Mouse (Mus musculus) common myeloid progenitor, adult 5-6 weeks (primary cell): ENCODE measurements at regions not wholly inside any gene's neighbourhood (a gene's known extent, or its start where the extent isn't known, plus 50 kb on each side); places are given as distances from the start of the nearest gene placed in this dataset.
A peak's percentile ranks its signal among the peaks of the same experiment; 100 is the strongest.

Experiments
- ATAC-seq: replicated peaks from 2 replicates; pipeline ENCODE4 v1.8.0; 2016; ENCODE audit warnings: low read depth, mild to moderate bottlenecking, moderate TSS enrichment, inconsistent platforms; ENCODE audit not compliant: poor library complexity, severe bottlenecking

DNA sequence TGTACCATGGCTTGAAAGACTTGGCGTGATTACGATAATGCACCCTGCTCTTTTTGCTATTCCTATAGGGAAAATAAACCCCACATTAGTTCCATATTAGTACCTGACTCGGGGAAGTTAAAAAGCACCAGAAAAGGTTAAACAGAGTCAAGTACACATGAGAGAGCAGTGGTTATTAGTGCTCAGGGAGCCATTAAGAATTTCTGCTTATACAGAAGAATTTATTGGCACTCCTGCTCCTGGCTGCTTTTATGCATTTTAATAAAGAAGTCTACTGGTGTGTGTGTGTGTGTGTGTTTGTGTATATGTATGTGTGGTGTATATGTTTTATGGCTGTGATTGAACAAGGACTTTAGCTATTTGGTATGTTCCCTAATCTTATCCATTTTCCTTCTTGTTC is 111.5 kb upstream of the Psmd7 start:
- no peak for ATAC-seq

DNA sequence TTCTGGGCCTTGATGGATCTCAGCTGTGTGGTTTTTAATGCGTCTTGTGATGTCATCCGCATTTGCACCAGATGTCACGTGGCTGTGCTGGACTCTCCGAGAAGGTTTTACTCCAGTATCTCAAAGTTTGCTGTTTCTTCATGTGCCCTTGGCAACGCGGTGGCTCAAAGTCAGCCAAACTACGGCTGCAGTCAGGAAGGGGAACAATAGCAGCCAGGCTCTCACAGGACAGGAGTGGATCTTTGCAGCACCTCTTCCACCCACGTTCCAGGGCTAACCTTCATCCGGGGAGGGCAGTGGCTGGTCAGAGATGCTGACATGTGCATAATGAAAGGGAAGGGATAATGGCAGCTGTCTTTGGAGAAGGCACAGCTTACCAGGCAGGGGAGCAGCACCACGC is 127.6 kb upstream of the Psmd7 start:
- no peak for ATAC-seq

DNA sequence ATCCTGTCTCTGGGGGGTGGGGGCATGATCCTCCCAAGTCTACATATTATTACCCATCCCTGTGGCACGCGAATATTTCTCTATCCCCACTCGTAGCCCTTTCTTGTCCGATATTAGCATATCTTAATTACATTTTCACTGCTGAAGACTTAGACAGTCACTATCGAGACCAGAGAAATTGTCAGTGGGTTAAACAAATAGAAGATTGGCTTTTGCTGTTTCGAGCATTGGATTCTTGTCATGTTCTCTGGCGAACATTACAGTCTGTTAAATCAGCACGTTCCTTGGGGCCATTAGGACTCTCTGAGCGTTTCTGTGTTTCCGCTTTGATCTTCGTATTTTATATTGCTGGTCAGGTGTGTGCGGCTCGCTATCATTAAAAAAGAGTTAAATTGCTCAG is 129.6 kb upstream of the Psmd7 start:
- ATAC-seq: no peak

DNA sequence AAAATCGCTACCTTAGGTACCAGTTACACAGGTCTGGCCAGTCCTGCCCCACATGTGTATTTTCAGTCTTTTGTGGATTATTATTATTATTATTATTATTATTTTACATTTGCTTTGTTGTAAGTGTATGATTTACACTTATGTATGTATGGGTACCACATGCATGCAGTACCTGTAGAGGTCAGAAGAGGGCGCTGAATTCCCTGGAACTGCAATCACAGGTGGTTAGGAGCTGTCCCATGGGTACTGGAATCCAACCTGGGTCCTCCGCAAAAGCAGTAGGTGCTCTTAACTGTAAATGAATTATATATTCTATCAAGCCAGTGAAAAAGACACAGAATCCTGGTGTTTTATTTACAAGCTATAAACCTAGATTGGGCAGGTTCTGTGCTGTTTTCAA is 131.4 kb upstream of the Psmd7 start:
- ATAC-seq: peak; percentile 47; the same call in 1 of the 2 replicates

DNA sequence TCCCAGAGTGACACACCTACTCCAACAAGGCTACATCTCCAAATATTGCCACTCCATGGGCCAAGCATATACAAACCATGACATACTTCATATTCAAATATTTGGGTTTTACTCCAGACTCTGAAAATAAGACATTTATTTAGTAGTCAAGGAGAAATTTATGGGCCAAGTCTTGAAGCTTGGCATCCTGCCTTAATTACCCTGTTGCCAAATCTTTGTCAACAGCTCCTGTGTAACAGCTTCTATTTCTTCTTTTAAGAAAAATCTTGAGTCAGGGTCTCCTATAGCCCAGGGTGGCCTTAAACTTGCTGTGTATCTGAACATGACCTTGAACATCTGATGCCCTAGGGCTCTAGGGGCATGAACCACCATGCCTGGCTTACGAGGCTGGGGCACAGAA is 138.5 kb upstream of the Psmd7 start:
- no peak for ATAC-seq

DNA sequence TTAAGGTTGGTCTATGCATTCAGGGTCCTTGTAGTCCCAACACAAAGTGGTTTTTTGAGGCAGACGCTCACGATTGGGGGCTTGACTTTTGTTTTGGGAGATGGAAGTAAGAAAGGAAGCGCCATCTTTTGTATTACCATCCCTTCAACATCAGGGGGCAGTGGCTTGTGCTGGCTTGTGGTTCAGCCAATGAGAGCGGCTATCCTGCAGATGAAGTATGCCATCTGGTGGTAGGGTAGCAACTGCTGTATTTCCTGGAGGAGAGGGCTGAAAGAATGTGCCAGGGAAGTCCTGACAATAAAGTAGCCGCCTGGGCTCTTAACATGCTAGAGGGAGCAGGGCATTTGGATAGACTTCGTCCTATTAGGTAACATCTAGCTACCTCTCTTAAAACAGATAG is 139.0 kb upstream of the Psmd7 start:
- no peak for ATAC-seq

DNA sequence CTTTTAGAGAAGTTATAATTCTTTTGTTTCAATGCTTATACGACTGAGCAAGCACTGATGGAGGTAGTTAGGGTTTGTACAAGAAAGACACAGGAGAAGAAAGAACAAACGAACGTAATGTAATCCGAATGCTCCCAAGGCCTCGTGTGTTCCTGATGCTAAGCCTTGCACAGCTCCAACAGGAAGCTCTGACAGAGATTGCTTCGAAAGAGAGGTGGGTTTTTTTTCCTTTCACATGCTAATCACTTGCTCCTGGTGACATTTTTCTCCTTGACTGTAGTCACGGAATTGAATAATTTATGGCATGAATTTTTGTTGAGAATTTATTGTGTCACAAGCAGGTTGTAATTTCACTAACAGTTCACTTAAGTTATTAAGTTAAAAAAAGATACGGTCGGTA is 150.8 kb upstream of the Psmd7 start:
- no peak for ATAC-seq

DNA sequence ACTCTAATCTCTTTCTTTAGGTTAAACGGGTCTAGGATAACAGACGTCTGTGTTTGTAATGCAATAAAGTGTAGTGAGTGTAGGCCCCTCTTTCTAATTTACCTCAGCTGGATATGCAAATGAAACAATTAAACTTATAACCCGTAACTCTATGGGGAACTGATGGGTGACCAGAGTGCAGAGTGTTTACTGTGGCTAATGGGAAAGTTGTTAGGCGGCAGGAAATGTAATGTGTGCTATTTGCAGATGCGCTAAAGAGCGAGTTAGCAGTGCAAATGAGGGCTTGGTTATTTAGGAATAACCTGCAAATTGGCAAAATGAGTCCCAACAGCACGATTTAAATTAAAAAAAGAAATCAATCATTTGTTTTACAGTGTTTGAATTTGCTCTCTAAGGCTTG is 168.8 kb upstream of the Psmd7 start:
- no peak for ATAC-seq

DNA sequence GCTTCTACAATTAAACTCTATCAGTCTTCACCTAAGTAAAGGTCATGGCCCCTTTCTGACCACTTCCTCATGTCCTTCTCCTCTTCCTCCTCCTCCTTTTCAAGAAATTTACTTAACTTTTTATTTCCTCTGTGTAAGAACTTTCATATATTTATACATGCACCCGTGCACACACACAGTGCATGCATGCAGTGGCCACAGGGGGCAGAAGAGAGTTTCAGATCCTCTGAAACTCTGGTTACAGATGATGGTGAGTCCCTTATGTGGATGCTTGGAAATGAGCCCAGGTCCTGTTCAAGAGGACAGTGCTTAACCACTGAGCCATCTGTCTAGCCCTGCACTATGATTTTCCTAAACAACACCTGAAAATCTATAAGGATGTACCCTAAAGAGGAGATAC is 170.4 kb upstream of the Psmd7 start:
- no peak for ATAC-seq

DNA sequence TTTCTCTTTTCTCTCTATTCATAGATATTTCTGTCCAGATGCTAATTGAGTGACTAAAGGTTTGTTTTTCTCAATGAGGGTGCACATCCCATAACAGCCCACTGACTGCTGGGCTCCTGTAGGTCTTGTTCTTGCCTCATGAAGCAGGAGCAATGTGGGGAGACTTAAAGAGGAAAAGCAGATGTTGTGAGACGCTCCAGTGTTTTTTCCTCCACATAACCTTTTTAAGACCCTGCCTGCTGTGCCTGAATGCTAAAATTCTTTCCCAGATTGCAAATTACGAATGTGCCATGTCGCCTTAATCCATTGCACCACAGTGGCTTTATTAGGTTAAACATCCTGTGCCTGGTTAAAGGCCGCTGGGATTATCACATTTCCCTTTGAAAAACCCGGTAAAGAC is 165.5 kb upstream of the Zfhx3 start:
- ATAC-seq: no peak

DNA sequence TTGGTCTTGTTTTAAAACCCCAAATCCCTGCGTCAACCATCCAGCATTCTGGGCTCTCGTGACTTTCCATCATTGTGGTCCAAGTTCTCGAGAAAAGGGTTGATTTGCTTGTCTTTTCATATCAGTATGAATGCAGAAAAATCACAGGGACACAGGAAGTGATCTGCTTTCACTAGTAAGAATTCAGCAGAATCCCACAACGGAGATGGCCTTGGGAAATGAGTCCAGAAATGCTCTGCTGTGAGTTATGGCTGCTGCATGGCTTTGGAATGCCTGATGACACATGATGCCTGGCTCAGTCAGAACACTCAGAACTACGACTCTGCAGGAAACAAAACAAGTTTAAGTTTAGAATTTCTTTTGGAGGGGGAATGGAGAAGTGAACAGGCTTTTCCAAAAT is 156.7 kb upstream of the Zfhx3 start:
- no peak for ATAC-seq

DNA sequence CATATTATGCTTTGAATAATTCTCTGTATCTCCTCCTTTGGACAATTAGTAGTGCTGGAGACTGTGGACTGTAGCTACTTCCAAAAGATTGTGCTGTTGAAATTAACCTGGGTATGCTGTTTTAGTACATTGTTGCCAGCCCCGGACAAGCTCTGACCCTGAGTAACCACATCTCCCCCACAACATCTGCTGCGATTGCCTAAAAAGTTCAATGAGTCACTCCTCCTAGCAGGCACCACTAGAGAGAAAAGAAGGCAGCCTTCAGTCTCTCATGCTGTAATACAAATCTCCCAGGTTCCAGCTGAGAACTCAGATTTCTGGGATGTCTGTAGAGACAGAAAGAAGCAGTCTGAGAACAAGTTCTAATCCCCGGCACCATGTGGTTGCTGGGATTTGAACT is 150.2 kb upstream of the Zfhx3 start:
- ATAC-seq: no peak

DNA sequence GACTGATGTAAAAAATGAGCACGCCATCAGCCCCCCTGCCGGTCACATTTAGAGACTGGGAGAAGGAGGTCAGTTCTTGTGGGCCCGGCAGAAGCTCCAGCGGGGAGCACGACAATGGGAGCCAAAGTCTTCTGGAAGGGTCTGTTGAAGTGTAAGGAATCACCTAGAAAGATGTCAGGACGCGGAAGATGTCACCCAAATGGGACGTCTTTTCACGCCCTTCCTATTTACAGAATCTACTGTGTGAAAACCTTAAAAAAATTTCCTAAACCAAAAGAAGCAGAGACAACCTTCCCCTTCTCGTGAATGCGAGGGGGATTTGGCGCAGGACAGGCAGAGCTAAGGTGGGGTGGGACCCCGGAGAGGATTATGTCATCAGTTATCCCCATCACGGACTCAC is 127.5 kb upstream of the Zfhx3 start:
- no peak for ATAC-seq

DNA sequence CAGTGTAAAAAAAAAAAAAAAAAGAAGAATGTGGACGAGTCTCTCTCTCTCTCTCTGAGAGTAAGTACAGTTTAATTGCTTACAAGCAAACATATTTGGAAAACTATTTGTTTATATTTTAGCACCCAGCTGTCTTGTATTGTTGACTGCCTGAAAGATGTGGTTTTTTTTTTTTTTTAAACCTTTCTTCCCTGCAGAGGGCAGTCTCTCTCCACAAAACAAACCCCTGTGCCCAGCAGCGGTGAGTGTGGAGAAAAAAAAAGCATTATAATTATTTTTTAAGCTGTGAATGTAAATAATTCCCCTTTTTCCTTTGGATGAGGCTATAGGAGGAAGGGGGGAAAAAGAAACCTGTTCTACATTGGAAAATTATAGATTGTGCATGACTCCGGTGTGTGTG is 126.7 kb upstream of the Zfhx3 start:
- ATAC-seq: no peak

DNA sequence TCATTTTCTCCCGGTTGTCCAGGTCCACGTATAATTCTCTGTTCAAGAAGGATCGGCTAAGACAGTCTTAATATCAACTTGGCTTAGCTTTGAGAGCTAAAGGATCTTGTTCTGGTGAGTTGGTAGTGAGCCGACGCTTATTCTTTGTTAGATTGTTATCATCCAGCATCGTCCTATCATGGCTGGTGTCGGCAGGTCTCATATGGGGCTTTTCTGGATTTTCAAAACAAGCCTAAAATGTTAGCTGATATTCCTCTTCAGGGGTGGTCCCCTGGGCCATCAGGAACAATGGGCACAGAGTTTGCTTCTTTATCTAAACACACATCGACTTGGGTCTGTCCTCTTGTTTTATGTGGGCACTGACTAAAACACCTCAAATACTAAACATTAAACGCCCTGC is 124.6 kb upstream of the Zfhx3 start:
- ATAC-seq: no peak

DNA sequence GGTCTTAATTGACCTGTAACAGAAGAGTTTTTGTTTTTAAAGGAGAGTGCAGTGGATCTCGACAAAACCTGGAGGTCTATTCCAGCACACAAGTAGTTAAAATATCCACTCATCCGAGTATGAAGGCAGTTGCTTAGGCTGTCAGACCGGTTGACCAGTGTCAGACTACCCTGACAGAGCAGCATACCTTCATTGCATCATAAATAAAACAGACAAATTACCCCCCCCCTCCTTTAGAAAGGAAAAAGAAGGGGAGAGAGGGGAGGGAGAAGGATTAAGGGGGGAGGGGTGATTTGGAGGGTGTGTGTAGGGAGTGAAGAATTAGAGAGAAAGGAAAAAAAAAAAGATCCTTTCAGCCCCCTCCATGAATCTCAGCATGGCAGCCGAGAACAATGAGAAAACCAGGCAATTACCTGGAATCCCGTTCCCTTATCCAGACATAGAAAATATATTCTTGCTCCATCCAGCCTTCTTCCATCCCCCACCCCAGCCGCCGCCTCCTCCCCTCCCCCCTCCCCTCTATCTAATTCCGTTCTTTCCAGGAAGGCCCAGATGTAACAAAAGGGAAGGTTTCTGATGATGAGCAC is 122.2 kb upstream of the Zfhx3 start:
- no peak for ATAC-seq

DNA sequence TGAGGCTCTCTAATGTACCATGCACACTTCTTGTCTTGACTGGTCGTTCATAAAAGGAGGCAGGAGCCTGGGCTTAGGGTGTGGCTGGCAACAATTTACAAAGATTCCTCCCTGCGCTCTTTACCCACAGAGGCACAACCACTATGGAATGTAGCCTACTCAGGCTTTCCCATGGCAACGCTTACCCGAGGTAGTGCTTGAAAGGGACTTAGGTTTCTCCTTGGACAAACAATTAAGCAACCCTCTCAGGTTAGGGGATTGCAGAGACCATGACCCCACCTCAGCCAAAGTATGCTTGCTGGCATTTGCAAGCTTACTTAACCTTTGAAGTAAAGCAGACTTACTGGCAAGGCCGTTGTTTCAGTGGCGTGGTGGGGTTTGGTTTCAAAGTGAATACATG is 120.9 kb upstream of the Zfhx3 start:
- no peak for ATAC-seq

DNA sequence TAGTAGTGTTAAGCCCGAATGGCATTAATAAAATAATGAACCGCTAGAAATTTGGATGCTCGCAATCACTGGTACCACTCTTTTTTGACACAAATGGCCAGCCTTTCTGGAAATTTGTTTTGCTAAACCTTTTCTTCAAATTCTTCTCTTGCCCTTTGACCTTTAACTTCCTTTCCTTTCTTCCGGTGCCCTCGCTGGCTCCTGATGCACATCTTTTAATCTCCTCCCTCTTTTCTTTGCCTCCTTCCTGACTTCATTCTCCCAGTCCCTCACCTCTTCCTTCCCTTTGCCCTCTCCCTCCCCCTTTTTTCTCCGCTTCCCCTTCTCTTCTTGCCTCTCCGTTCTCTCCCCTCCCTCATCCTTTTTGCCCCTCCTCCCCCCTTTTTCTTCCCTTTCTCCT is 118.3 kb upstream of the Zfhx3 start:
- no peak for ATAC-seq

DNA sequence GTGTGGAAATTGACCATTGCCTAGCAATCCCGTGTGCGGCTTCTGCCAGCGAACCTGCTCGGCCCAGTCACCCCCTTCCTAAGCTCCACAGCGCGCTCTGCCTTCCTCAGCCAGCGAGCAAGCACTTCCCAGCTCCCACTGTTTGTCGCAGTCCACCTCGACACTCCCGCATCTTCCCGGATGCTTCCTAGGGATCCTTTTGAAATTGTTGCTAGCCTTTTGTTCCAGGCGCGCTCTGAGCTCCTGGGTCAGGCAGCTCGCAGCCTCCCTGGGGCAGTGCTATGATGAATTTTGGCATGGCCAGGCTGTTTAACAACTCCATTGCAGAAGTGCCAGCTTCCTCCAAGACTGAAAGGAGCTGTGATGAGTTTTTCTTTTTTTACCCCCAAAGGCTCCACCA is 117.8 kb upstream of the Zfhx3 start:
- ATAC-seq: no peak

DNA sequence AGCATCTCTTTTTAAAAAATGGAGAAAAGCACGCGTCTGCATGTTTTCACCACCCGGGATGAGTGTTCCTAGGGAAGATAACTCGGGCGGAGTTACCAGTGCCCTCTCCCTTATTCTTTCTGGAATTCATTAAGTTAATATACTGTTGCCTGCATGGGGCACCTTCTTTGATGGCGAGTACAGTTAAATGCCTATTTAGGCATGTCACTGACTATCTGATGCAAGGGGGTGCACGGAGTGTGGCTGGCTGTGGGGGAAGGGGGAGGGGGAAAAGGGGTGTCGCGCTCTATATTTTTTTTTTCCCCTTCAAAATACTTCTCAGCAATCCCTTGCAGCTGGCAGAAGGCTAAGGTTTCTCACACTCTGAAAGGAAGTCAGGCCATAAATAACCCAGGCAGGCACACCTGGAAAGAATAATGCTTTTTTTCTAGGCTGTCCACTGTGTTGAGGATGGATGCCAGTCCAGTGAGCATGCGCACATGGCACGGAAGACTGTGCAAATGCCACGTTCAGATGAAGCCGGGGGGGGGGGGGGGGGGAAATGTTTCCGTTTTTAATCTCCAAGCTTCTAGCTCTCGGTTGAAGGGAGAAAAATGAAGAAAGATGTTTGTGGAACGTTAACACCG is 114.8 kb upstream of the Zfhx3 start:
- no peak for ATAC-seq

DNA sequence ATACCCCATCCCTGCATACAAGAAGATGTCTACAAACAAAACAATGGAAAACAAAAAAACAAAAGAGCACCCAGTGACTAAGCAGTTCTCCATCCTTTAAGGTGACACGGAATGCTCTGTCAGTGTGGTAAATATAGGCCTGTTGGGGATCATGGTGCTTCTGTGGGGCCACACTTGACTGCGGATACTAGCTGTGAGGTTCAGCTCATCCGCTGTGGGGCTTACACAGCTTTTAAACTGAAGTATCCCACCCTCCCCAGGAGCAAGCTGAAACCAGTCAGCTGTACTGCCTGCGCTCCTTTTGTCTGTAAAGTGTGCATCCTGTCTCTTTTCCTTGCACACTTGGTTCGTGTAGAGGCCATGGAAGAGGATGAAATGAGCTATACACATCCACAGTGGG is 113.9 kb upstream of the Zfhx3 start:
- ATAC-seq: no peak

DNA sequence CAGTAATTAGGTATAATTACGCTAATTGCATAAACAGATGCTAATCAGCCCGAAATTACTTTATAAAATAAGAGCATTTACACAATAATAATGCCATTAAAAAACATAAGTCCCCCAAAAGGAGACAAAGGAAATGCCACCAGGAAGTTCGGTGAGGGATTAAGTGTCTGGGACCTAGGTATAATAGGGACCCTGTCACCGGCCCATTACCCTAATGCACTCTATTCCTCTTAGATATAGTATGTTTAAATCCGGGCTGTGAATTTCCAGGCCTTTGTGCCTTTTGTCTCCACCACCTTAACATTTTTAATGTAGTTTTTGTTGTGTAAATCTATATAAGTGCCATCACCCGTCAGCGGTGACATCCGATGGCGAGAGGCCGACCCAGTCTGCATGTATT is 109.0 kb upstream of the Zfhx3 start:
- no peak for ATAC-seq

DNA sequence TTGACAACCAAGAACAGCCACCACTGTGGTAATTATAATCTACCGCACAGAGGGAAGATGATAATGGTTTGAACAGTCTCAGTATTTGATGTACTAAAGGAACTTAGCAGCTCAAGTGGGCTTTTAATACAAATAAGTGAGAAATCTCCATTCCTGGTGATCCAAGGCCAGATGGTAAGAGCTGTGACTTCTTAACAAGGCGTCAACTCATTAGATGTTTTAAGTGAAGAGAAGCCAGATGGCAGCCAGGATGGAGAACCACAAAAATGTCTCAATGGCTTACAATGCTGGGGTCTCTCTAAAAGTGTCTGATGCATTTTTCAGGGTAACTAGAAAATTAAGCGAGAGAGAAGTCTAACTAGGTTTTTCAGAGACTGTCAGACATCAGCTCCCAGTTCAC is 96.3 kb upstream of the Zfhx3 start:
- ATAC-seq: no peak
